Mouse (Mus musculus) urinary bladder, postnatal 10 days (tissue): Measurements from ENCODE around the gene Kank1.

Source experiments
- DNase-seq: peaks from one replicate; pipeline ENCODE4 v3.0.0; 2022; ENCODE audit warnings: low spot score

Kank1 gene

GRCm38 (mm10) chr19:25253198-25253597 is 16.4 kb downstream of the Kank1 start:
- DNase-seq: no peak

GRCm38 (mm10) chr19:25253628-25254027 is 16.9 kb downstream of the Kank1 start:
- no peak for DNase-seq

DNA sequence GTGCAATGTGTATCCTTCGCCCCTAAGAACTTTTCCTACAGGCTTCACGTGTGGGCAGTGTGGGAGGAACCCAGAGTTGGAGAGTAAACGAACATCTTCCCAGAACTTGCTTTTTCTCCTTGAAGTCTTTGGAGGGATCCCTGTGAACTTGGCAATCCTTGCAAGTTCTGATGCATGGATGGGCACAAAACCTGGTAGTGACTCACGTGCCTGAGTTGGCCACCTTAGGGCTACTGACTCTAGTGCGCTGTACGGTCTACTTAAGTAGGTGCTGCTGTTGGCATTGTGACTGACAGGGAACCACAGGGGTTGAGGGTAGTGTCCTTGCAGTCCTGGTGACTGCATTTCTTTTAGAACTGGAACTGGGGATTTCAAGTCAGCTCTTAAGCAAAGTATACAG is 21.5 kb downstream of the Kank1 start:
- DNase-seq: no peak

DNA sequence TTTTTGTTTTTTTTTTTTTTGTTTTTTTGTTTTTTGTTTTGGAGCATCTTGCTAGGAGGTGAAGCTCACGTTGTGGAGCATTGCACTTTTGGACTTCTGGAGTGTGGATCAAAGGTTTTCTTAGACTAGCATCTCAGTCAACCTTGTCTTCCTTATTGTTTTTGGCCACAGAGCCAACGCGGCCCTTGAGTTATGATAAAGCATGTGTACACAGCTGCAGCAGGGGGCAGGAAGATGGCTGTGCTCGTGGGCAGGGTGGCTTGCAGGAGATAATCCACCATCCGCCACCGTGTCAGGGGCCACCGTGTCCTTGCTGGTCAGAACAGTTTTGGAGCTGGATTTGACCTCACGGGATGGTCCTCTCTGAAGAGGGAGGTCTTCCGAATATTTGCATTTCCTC is 29.4 kb downstream of the Kank1 start:
- DNase-seq: no peak

DNA sequence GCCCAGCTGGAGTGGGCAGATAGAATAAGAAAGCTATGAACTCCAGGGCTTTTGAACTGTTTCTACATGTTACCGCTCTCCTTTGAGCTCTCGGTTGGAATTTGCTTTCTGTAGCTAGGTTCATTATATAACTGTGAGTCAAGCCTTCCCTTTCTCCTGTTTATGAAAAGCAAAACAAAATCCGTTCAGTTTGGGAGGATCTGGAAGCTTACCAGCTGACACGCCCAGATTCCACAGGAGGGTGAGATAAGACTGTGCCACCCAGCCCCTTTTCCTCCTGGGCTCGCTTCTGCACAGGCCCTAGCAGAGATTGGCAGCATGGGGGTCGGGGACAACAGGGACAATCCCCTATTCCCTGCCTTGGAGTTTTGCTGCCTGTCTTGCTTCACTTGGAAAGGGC is 30.5 kb downstream of the Kank1 start:
- no peak for DNase-seq

GRCm38 (mm10) chr19:25268532-25268931 is 31.8 kb downstream of the Kank1 start:
- DNase-seq: no peak

GRCm38 (mm10) chr19:25271591-25271990 is 34.8 kb downstream of the Kank1 start:
- no peak for DNase-seq

DNA sequence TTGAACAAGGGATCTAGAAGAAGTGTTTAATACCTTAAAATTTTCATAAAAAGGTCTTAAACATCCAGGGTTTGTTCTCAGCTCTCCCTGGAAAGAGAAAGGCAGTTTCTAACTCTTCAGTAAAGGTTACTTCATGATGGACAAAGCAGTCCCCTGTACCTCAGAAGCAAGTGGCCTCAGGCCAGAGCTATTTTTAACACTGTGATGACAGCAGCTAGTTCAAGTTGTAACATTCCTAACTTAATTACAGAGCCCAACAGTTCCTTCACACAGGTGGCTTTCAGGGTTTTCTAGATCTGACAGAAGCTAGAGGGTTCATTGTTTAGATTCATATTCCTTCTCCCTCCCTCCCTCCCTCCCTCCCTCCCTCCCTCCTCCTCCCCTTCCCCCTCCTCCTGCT is 36.4 kb downstream of the Kank1 start:
- no peak for DNase-seq

DNA sequence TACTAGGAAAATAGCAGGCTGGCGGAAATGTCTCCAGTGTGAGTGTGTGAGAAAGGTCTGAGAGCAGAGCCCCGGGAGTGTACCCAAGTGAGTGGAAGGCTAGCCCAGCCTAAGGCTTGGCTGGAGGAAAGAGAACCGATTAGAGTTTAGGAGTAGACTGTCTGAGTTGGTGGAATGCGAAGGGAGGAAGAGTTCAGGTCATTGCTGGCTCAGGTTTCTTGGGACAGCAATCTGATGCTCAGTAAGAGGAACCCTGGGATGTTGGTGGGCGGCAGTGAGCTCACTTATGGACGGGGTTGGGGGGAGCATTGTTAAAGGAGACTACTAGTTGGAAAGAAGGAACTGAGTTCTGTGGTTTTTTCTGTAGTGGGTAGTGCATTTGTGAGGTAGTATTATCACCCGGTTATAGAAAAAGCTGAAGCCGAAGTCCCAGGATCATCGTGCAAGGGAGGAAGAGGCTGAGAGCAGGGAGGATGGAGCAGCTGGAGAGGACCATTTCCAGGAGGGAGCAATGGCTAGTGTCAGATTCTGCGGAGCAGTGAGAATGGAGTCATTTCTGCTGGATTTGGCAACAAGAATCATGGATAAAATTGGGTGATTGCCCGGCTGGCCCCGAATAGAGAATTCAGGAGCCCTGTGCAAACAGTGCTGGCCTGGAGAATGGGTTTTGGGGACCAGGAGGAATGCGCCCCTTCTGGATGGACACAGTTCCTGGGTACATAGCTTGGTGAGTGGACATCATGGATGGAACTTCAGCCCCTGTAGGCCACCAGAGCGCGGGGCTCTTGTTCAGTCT is 40.0 kb downstream of the Kank1 start:
- DNase-seq: no peak

DNA sequence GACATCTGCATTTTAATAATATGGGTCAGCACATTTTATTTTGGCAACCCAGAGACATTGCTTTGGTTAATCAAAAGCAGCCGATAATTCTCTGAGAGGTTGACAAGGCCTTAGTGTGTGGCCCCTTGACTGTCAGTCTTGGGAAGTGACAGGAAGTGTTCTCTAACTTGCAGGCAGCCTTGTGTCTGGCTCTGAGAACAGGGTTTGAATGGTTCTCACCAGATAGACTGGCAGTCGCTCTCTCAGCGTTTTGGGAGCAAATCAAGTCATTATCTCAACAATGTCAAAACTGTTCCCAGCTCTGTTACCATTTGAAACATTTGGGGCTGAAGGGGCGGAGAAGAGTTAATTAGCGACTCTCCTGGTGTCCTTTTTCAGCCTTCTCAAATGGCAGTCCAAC is 41.0 kb downstream of the Kank1 start:
- DNase-seq: no peak

GRCm38 (mm10) chr19:25279603-25280002 is 42.8 kb downstream of the Kank1 start:
- no peak for DNase-seq

DNA sequence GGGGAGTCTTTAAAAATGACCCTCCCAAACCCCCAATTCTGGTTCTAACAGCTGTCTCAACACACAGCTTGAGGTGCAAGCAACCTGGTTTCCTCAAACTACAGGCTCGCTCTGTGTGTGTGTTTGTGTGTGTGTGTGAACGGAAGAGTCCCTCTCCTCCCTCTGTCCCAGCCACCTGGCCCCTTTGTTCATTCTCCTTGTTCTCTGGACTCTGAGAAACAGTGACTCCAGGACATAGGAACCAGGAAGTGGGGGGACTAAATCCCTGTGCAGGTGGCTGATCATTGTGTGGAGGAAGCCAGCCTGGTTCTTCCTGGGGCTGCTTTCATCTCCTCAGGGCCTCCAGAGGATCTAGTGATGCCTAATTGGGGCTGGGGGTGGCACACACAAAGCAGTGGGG is 46.9 kb downstream of the Kank1 start:
- no peak for DNase-seq

DNA sequence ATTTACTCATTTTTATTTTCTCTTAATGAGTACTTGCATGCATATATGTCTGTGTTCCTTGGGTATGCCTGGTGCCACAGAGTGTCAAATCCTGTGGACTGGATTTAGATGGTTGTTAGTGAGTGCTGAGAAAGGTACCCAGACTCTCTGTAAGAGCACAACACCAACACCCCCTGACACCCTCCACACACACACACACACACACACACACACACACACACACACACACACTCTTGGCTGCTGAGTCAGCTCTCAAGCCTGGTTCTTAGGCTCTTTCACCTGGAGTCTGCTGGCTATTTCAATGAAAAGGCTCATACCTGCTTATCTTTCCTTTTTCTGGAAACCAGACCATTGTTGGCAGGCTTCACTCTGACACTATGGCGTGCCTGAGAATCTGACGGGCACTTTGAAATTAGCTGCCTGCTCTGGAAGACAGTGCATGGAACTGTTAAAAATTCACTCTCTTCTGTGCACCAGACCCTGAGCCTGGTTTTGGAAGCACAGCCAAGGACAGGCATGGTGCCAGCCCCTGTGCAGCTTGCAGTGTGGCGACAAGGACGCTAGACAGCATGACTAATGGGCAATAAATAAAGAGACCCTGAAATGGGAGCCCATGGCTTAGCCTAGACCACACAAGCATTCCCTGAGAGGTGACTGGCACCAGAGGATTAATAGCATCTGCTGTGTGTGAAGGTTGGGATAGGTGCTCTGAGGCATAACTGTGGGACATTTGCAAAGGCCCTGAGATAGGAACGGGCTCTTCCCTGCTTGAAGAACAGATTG is 49.2 kb downstream of the Kank1 start:
- DNase-seq: no peak

- DNase-seq: no peak
Measured at GRCm38 (mm10) chr19:25290991-25291520, 54.3 kb downstream of the Kank1 start.

DNA sequence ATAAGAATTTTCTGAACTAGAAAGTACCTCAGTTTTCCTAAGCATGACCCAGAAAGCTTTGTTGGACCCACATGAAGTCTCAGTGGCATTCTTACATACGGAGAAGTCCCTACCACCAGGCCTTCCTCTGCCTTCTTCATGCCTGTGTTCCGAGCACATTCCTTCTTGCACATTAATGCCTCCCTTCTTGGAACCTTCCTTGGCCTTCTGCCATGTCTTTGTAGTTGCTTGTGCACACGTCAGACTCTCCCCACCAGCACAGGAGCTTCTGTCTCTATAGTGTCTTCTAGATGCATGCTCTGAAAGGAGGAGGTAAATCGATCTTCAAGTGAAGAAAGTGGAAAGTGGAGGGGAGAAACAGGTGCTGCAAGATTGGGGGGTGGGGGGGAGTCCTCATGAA is 58.4 kb downstream of the Kank1 start:
- no peak for DNase-seq

DNA sequence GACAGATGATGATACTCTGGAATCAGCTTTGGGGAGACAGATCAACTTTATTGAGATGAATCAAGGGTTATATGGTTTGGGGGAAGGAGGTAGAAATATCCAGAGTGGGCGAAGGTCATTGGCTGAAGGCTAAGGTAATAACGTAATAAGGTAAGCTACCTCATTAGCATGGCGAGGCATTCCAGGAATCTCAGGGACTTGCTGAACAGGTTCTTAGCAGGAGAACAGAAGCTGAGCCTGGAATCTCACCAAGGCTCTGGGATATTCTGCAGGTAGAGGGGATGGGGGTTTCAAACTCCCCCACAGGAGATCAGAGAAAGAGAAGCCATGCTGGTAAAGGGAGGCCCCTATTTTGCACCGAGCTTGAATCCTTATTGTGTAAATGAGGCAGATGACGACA is 60.5 kb downstream of the Kank1 start:
- no peak for DNase-seq

GRCm38 (mm10) chr19:25299852-25300670 is 63.3 kb downstream of the Kank1 start:
- DNase-seq: no peak

DNA sequence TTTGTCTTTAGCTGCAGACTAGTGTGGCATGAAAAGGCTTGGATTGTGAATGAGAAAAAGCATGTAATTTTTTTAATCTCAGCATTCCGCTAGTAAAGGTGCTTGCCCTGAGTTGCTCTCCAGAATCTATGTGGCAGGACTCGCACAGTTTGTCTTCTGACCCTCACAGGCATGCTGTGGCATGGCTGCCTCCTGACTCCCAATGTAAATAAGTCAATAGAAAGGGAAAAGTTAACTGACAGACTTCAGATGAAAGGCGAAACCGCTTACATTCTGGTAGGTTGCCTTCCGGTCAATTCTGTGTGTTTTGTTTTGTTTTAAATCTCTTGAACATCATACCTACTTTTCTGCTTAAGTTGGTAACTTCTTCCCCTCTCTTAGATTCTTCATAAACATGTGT is 64.4 kb downstream of the Kank1 start:
- DNase-seq: no peak

GRCm38 (mm10) chr19:25306277-25306676 is 69.5 kb downstream of the Kank1 start:
- no peak for DNase-seq

DNA sequence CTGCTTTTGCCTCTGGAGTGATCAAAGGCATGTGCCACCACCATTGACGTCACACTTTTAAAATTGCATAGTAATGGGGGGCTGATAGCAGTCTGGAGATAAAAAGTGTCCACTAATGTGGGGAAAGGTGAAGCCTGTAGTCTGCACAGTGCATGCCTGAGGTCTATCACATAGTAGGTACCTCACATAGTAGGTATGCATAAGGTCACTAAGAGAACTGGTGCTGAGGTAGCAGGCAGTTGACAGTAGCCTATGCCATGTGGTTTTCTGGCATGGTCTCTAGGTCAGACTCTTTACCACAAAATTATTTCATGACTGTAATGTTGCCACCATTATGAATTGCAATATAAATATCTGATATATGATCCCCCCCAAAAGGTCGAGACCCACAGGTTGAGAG is 71.4 kb downstream of the Kank1 start:
- DNase-seq: no peak

GRCm38 (mm10) chr19:25308763-25309162 is 72.0 kb downstream of the Kank1 start:
- DNase-seq: no peak

DNA sequence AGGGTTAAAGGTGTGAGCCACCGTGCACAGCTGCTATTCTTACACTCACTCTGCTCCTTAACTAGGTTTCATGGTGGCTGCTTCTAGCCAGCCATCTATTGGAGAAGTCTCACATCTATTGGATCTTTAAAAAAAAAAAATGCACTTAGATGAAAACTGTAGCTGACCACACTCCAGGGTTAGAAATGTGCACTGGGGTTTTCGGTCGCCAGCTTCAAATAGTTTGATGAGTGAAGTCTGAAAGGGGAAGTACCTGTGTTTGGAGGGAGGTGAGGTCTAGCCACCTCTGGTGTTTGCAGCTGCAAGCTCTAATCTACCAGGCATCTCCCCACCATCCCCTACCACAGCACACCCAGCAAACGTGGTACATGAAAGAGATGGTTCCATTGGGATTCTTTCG is 74.2 kb downstream of the Kank1 start:
- no peak for DNase-seq
